Mouse (Mus musculus): ENCODE data around the gene Gm10283.

DNA sequence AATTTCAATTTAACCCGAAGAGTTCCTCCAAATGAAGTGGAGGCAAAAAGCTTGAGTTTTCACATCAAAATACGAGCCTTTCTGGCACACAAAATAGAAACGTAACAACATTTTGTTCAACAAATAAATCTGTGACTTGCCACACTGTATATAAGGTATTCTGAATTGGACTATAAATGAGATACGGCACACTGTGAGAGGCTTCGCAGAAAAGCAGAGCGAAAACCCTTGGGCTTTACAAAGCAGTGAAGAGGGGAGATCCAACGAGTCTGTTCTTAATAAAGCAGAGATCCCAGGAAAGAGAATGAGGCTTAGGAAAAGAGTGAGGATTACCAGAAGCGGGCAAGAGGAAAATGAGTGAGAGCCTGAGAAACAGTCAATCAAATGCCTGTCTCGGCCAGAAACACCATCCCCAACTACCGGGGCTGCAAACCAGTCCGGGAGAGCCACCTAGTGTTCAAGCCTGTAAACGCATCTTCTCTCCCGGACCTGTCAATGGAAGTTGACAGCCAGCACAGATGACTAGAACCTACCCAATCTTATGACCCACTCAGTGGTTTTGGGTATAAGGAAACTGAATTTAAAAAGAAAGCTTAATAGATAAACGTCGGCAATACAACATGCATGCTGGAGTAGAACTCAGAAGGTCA is 36.2 kb downstream of the Gm10283 start:
- no peak for TF ChIP-seq CTCF (IDR thresholded peaks at IDR 0.05; ENCODE audit: extremely low read depth, insufficient read depth, insufficient read length, insufficient replicate concordance)
- no peak for TF ChIP-seq POLR2A (IDR thresholded peaks at IDR 0.05; ENCODE audit: low read depth, low read length)
